Mouse (Mus musculus): ENCODE data around the gene Eps15l1. TPM values are rescaled to one million over a fixed set of nuclear protein-coding genes. Genes with fewer than 3 reads are reported as not detected.

Eps15l1 gene
- polyA plus RNA-seq, 1 experiment from 2014 or later: 68.2 TPM

- H3K36me3 ChIP-seq (ENCODE audit: control insufficient read depth, insufficient read depth, low read length): no peaks in the 10 kb centered on the region
- no peaks in the 10 kb centered on the region for H3K9me3 ChIP-seq (ENCODE audit: control insufficient read depth, low read depth, low read length)
- no peak overlapping the region for H3K27ac ChIP-seq (ENCODE audit: low read length)
- WGBS: 93% methylated on average over 8 of the region's 8 CpGs
- no peak overlapping the region for H3K9ac ChIP-seq (replicated peaks; ENCODE audit: low read depth, low read length)
- H3K27me3 ChIP-seq (ENCODE audit: control insufficient read depth, insufficient read depth, low read length): no peaks in the 10 kb centered on the region
- no peak overlapping the region for H3K4me2 ChIP-seq (replicated peaks; ENCODE audit: low read depth, low read length)
- no peak overlapping the region for H3K4me3 ChIP-seq (ENCODE audit: low read depth, low read length)
- no peak for ATAC-seq (ENCODE audit: insufficient number of reproducible peaks, insufficient read depth, low FRiP score, low read depth)
- H3K4me1 ChIP-seq (ENCODE audit: control insufficient read depth, insufficient read depth, low read length): 0 out of 2 replicates have a peak, but pooled peaks cover 7% of the 10 kb centered on the region
Measured at GRCm38 (mm10) chr8:72296561-72296960, 124.7 kb downstream of the Eps15l1 start.

GRCm38 (mm10) chr8:72295679-72296078 lies 125.6 kb downstream of the Eps15l1 start:
- H3K27ac ChIP-seq (ENCODE audit: low read length): peak overlapping the region; percentile 61
- no peak overlapping the region for H3K4me2 ChIP-seq (replicated peaks; ENCODE audit: low read depth, low read length)
- 0 out of 2 replicates have a peak, but pooled peaks cover 7% of the 10 kb centered on the region for H3K4me1 ChIP-seq (ENCODE audit: control insufficient read depth, insufficient read depth, low read length)
- H3K36me3 ChIP-seq (ENCODE audit: control insufficient read depth, insufficient read depth, low read length): no peaks in the 10 kb centered on the region
- H3K4me3 ChIP-seq (ENCODE audit: low read depth, low read length): no peak overlapping the region
- no peaks in the 10 kb centered on the region for H3K27me3 ChIP-seq (ENCODE audit: control insufficient read depth, insufficient read depth, low read length)
- peak; percentile 91 for ATAC-seq (ENCODE audit: insufficient number of reproducible peaks, insufficient read depth, low FRiP score, low read depth)
- H3K9ac ChIP-seq (replicated peaks; ENCODE audit: low read depth, low read length): no peak overlapping the region
- WGBS: 30% methylated on average over 8 of the region's 8 CpGs
- no peaks in the 10 kb centered on the region for H3K9me3 ChIP-seq (ENCODE audit: control insufficient read depth, low read depth, low read length)

- Histone ChIP-seq H3K9me3 (ENCODE audit: control insufficient read depth, low read depth, low read length) (no peaks in the 10 kb centered on the region), H3K4me2 (replicated peaks; ENCODE audit: low read depth, low read length) (no peak overlapping the region), H3K4me1 (ENCODE audit: control insufficient read depth, insufficient read depth, low read length) (0 out of 2 replicates have a peak, but pooled peaks cover 7% of the 10 kb centered on the region), H3K27ac (ENCODE audit: low read length) (peak overlapping the region; percentile 61), H3K36me3 (ENCODE audit: control insufficient read depth, insufficient read depth, low read length) (no peaks in the 10 kb centered on the region), H3K9ac (replicated peaks; ENCODE audit: low read depth, low read length) (no peak overlapping the region), H3K4me3 (ENCODE audit: low read depth, low read length) (no peak overlapping the region), H3K27me3 (ENCODE audit: control insufficient read depth, insufficient read depth, low read length) (no peaks in the 10 kb centered on the region)
- WGBS: 71% methylated on average over 3 of the region's 3 CpGs
- no peak for ATAC-seq (ENCODE audit: insufficient number of reproducible peaks, insufficient read depth, low FRiP score, low read depth)
Measured at GRCm38 (mm10) chr8:72295125-72295524, 126.1 kb downstream of the Eps15l1 start.

DNA sequence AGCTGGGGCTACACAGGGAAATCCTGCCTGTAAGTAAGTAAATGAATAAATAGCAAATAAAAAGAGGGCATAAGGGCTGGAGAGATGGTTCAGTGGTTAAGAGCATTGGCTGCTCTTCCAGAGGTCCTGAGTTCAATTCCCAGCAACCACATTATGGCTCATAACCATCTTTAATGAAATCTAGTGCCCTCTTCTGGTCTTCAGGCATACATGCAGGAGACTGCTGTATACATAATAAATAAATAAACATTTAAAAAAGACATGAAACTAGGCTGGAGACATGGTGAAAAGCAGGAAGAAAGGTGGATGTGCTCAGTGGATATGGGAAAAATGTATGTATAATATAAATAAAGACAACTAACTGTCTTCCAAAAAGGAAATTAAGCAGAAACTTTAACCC lies 128.0 kb downstream of the Eps15l1 start:
- no peak for ATAC-seq (ENCODE audit: insufficient number of reproducible peaks, insufficient read depth, low FRiP score, low read depth)
- 0 out of 2 replicates have a peak, but pooled peaks cover 7% of the 10 kb centered on the region for H3K4me1 ChIP-seq (ENCODE audit: control insufficient read depth, insufficient read depth, low read length)
- H3K4me3 ChIP-seq (ENCODE audit: low read depth, low read length): no peak overlapping the region
- H3K36me3 ChIP-seq (ENCODE audit: control insufficient read depth, insufficient read depth, low read length): no peaks in the 10 kb centered on the region
- H3K27ac ChIP-seq (ENCODE audit: low read length): no peak overlapping the region
- no peak overlapping the region for H3K4me2 ChIP-seq (replicated peaks; ENCODE audit: low read depth, low read length)
- H3K9ac ChIP-seq (replicated peaks; ENCODE audit: low read depth, low read length): no peak overlapping the region
- no peaks in the 10 kb centered on the region for H3K27me3 ChIP-seq (ENCODE audit: control insufficient read depth, insufficient read depth, low read length)
- H3K9me3 ChIP-seq (ENCODE audit: control insufficient read depth, low read depth, low read length): no peaks in the 10 kb centered on the region

GRCm38 (mm10) chr8:72291104-72291503 lies 130.2 kb downstream of the Eps15l1 start:
- H3K27ac ChIP-seq (ENCODE audit: low read length): no peak overlapping the region
- ATAC-seq (ENCODE audit: insufficient number of reproducible peaks, insufficient read depth, low FRiP score, low read depth): no peak
- H3K27me3 ChIP-seq (ENCODE audit: control insufficient read depth, insufficient read depth, low read length): no peaks in the 10 kb centered on the region
- no peaks in the 10 kb centered on the region for H3K9me3 ChIP-seq (ENCODE audit: control insufficient read depth, low read depth, low read length)
- H3K36me3 ChIP-seq (ENCODE audit: control insufficient read depth, insufficient read depth, low read length): no peaks in the 10 kb centered on the region
- H3K4me3 ChIP-seq (ENCODE audit: low read depth, low read length): no peak overlapping the region
- no peak overlapping the region for H3K9ac ChIP-seq (replicated peaks; ENCODE audit: low read depth, low read length)
- WGBS: 81% methylated on average over 2 of the region's 2 CpGs
- H3K4me2 ChIP-seq (replicated peaks; ENCODE audit: low read depth, low read length): no peak overlapping the region
- 0 out of 2 replicates have a peak, but pooled peaks cover 7% of the 10 kb centered on the region for H3K4me1 ChIP-seq (ENCODE audit: control insufficient read depth, insufficient read depth, low read length)

Small RNA genes lying within 50 kb of the gene (microRNA-seq; reads per million reads assigned to microRNA genes)
- 1.6 reads per million for gene Mir7068

Other genes starting within 250 kb of the Eps15l1 start
- gene Hsh2d, start 231.8 kb downstream of the Eps15l1 start, polyA plus RNA-seq (2014; fragmentation: Nextera tagmentation; extraction: Ambion mirVana): 1.4 TPM in 2 replicates
- gene Cib3, start 208.6 kb downstream of the Eps15l1 start, polyA plus RNA-seq (2014; fragmentation: Nextera tagmentation; extraction: Ambion mirVana): not detected in 2 replicates
- not detected in 2 replicates for gene Gm11034, start 207.8 kb downstream of the Eps15l1 start, polyA plus RNA-seq (2014; fragmentation: Nextera tagmentation; extraction: Ambion mirVana)
- gene Fam32a, start 201.7 kb downstream of the Eps15l1 start, polyA plus RNA-seq (2014; fragmentation: Nextera tagmentation; extraction: Ambion mirVana): 66.9 and 75.5 TPM in 2 replicates
- gene Ap1m1, start 181.4 kb downstream of the Eps15l1 start, polyA plus RNA-seq (2014; fragmentation: Nextera tagmentation; extraction: Ambion mirVana): 101 and 109 TPM in 2 replicates
- gene Gm10282, start 116.2 kb downstream of the Eps15l1 start, polyA plus RNA-seq (2014; fragmentation: Nextera tagmentation; extraction: Ambion mirVana): 27.2 and 32.7 TPM in 2 replicates
- 6.4 and 6.6 TPM in 2 replicates for gene Klf2, start 102.4 kb downstream of the Eps15l1 start, polyA plus RNA-seq (2014; fragmentation: Nextera tagmentation; extraction: Ambion mirVana)
- 3.1 and 3.2 TPM in 2 replicates for gene Calr3, start 22.4 kb upstream of the Eps15l1 start, polyA plus RNA-seq (2014; fragmentation: Nextera tagmentation; extraction: Ambion mirVana)
- 14.6 and 16.2 TPM in 2 replicates for gene 1700030K09Rik, start 22.4 kb upstream of the Eps15l1 start, polyA plus RNA-seq (2014; fragmentation: Nextera tagmentation; extraction: Ambion mirVana)
- 57.3 and 60.9 TPM in 2 replicates for gene Cherp, start 53.8 kb upstream of the Eps15l1 start, polyA plus RNA-seq (2014; fragmentation: Nextera tagmentation; extraction: Ambion mirVana)
- gene Slc35e1, start 71.2 kb upstream of the Eps15l1 start, polyA plus RNA-seq (2014; fragmentation: Nextera tagmentation; extraction: Ambion mirVana): 10.7 and 11.2 TPM in 2 replicates
- 10.8 and 13.3 TPM in 2 replicates for gene Med26, start 126.8 kb upstream of the Eps15l1 start, polyA plus RNA-seq (2014; fragmentation: Nextera tagmentation; extraction: Ambion mirVana)
- gene Smim7, start 149.6 kb upstream of the Eps15l1 start, polyA plus RNA-seq (2014; fragmentation: Nextera tagmentation; extraction: Ambion mirVana): 150 and 154 TPM in 2 replicates
- gene Tmem38a, start 150.6 kb upstream of the Eps15l1 start, polyA plus RNA-seq (2014; fragmentation: Nextera tagmentation; extraction: Ambion mirVana): 22.6 and 26.9 TPM in 2 replicates
- gene Nwd1, start 225.3 kb upstream of the Eps15l1 start, polyA plus RNA-seq (2014; fragmentation: Nextera tagmentation; extraction: Ambion mirVana): 0.14 TPM in 2 replicates

All from stomach, embryonic 14.5 days (tissue).